Mouse (Mus musculus) embryonic facial prominence, embryonic 10.5 days (tissue): ENCODE measurements at regions not wholly inside any gene's neighbourhood (a gene's known extent, or its start where the extent isn't known, plus 50 kb on each side); places are given as distances from the start of the nearest gene placed in this dataset.
"Not testable (repeated sequence)": the region's sequence is repeated elsewhere in the genome, so short reads cannot be mapped to it uniquely, and the experiment has no call there.

Experiments
- DNase-seq: peaks from one replicate; pipeline ENCODE4 v3.0.0-alpha.2; 2017; ENCODE audit warnings: low spot score
- H3K27ac ChIP-seq: fragments of 300-500 bp; sonication (generic); replicated peaks from 2 replicates; pipeline ENCODE4 v1.5.1; 2016; ENCODE audit warnings: mild to moderate bottlenecking
- H3K27me3 ChIP-seq: fragments of 300-500 bp; sonication (generic); replicated peaks from 2 replicates; pipeline ENCODE4 v1.6.1; 2016; ENCODE audit warnings: low read depth, mild to moderate bottlenecking; ENCODE audit not compliant: poor library complexity, severe bottlenecking
- H3K36me3 ChIP-seq: fragments of 300-500 bp; sonication (generic); replicated peaks from 2 replicates; pipeline ENCODE4 v1.6.1; 2016; ENCODE audit warnings: mild to moderate bottlenecking, moderate library complexity
- H3K4me1 ChIP-seq: fragments of 300-500 bp; sonication (generic); 2 replicates; pipeline ENCODE4 v1.6.1; 2016
- H3K4me3 ChIP-seq: fragments of 300-500 bp; sonication (generic); 2 replicates; pipeline ENCODE4 v1.5.1; 2016; ENCODE audit warnings: mild to moderate bottlenecking, moderate library complexity
- H3K9me3 ChIP-seq: fragments of 300-500 bp; sonication (generic); 2 replicates; pipeline ENCODE4 v1.6.1; 2016; ENCODE audit warnings: mild to moderate bottlenecking
- WGBS: fragments of 180-500 bp; shearing (Covaris S2); methylation state at CpG from one replicate; pipeline ENCODE4 v1.1.7; 2016; 5-methylcytosine and 5-hydroxymethylcytosine counted together

DNA sequence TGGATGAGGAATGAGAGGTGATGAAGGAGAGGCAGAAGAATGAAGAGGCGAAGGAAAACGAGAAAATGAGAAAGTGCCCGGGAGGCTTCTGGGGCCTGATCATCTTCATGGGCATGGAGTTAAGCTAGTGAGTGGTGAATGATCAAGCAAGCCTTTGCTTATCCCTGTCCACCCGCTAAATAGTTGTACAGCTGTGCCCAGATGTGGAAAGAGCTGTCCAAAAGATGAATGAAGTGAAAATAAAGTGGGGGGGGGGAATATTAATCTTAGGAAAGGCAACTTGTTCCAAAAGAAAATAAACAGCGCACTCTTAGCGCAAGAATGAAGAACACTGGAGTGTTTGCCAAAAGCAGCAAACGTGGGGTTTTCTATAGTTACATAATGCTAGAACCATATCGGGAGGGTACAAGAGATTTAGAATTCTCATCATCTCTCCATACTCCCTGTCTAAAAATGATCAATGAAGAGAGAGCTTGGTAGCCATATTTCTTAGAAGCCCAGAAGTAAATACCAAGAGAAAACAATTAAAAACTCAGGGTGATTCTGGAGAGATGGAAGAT is 188.5 kb downstream of the Utp18 start:
- Histone ChIP-seq H3K36me3 (no peaks in the 10 kb centered on the region), H3K4me1 (no peaks in the 10 kb centered on the region), H3K27me3 (no peaks in the 10 kb centered on the region), H3K9me3 (no peaks in the 10 kb centered on the region), H3K4me3 (no peak overlapping the region), H3K27ac (no peak overlapping the region)
- no peak for DNase-seq
- 91% methylated on average over 8 of the region's 8 CpGs for WGBS

- no peaks in the 10 kb centered on the region for H3K27me3 ChIP-seq
- H3K36me3 ChIP-seq = no peaks in the 10 kb centered on the region
- H3K4me1 ChIP-seq = no peaks in the 10 kb centered on the region
- no peaks in the 10 kb centered on the region for H3K9me3 ChIP-seq
- 88% methylated on average over 12 of the region's 12 CpGs for WGBS
- DNase-seq = no peak
- H3K27ac ChIP-seq = no peak overlapping the region
- no peak overlapping the region for H3K4me3 ChIP-seq
These were observed 189.3 kb downstream of the Utp18 start for GRCm38 (mm10) chr11:93696096-93696890.

DNA sequence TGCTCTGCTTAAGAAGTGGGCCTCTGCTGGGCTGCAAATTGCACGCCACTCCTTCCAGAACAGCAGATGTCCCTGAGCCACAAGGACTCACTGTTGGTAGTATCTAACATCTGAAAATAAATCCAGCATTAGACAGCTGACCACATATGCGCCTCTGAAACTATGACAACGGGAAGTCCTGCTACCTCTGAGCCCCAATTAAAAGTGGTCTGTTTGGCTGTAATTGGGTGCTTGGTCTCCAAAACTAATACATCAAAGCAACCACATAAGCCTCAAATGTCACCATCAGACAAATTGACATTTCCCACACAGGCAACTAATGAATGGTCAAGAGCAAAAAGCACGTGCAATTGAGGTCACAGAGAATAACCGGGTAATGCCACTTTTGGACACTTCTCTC is 201.9 kb downstream of the Utp18 start:
- 80% methylated on average over 5 of the region's 5 CpGs for WGBS
- Histone ChIP-seq H3K36me3 (no peaks in the 10 kb centered on the region), H3K9me3 (no peaks in the 10 kb centered on the region), H3K27ac (no peak overlapping the region), H3K4me3 (no peak overlapping the region), H3K4me1 (no peaks in the 10 kb centered on the region), H3K27me3 (no peaks in the 10 kb centered on the region)
- DNase-seq = no peak

DNA sequence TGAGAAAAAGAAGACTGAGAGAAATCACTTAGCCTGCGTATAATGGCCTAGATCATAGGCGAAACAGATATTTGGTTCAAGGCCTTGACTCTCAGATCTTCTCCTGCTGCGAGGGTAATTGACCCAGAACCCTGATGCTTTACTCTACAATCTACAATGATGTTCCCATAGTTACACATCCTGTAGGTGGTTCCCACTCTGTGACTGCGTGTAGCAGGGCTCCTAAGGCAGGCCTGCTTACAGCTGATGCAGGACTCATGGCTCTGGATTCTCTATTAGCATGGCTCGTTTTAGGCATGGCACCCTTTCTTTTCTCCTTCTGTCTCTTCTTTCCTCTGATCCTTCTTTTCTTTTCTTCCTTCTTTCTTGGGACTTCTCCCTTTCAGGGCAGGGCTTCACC is 209.3 kb downstream of the Utp18 start:
- H3K27ac ChIP-seq = no peak overlapping the region
- H3K9me3 ChIP-seq = no peaks in the 10 kb centered on the region
- no peak for DNase-seq
- WGBS = 88% methylated on average over 5 of the region's 5 CpGs
- no peak overlapping the region for H3K4me3 ChIP-seq
- H3K4me1 ChIP-seq = no peaks in the 10 kb centered on the region
- H3K36me3 ChIP-seq = no peaks in the 10 kb centered on the region
- H3K27me3 ChIP-seq = no peaks in the 10 kb centered on the region

- no peak overlapping the region for H3K4me3 ChIP-seq
- H3K4me1 ChIP-seq = no peaks in the 10 kb centered on the region
- no peaks in the 10 kb centered on the region for H3K27me3 ChIP-seq
- no peaks in the 10 kb centered on the region for H3K9me3 ChIP-seq
- WGBS = 88% methylated on average over 3 of the region's 3 CpGs
- no peak for DNase-seq
- no peak overlapping the region for H3K27ac ChIP-seq
- H3K36me3 ChIP-seq = no peaks in the 10 kb centered on the region
These were observed 213.5 kb downstream of the Utp18 start for GRCm38 (mm10) chr11:93672025-93672424.

GRCm38 (mm10) chr11:93661657-93662056 is 223.9 kb downstream of the Utp18 start:
- no peaks in the 10 kb centered on the region for H3K4me1 ChIP-seq
- no peak for DNase-seq
- 45% methylated on average over 2 of the region's 2 CpGs for WGBS

GRCm38 (mm10) chr11:93660379-93660778 is 225.2 kb downstream of the Utp18 start:
- H3K4me3 ChIP-seq = no peak overlapping the region
- 92% methylated on average over 7 of the region's 7 CpGs for WGBS

More at GRCm38 (mm10) chr11:93661657-93662056, 223.9 kb downstream of the Utp18 start:
- Histone ChIP-seq H3K36me3 (no peaks in the 10 kb centered on the region), H3K27me3 (no peaks in the 10 kb centered on the region), H3K9me3 (no peaks in the 10 kb centered on the region), H3K4me3 (no peak overlapping the region), H3K27ac (no peak overlapping the region)

DNA sequence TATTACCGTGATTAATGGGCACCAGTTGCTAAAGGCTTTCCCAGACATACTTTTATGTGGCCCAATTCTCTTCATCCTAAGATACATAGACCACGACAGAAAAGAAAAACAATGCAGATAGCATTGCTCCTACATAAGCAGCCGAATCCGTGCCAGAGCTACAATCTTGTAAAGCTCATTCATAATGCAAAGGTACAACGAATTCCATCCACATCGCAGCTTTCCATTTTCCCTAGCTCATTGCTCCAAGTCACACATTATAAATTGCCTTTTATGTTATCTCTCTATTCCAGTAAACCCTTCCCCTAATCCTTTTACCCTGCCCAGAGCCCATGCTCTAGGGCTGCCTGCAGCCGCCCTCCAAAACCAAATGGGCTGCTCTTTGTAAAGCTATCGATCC is 226.8 kb downstream of the Utp18 start:
- Histone ChIP-seq H3K4me1 (0 out of 2 replicates have a peak, but pooled peaks cover 6% of the 10 kb centered on the region), H3K9me3 (no peaks in the 10 kb centered on the region), H3K36me3 (no peaks in the 10 kb centered on the region), H3K27me3 (no peaks in the 10 kb centered on the region), H3K27ac (no peak overlapping the region), H3K4me3 (no peak overlapping the region)
- 85% methylated on average over 8 of the region's 8 CpGs for WGBS
- no peak for DNase-seq

More at GRCm38 (mm10) chr11:93660379-93660778, 225.2 kb downstream of the Utp18 start:
- Histone ChIP-seq H3K27me3 (no peaks in the 10 kb centered on the region), H3K27ac (no peak overlapping the region), H3K36me3 (no peaks in the 10 kb centered on the region), H3K4me1 (0 out of 2 replicates have a peak, but pooled peaks cover 5% of the 10 kb centered on the region), H3K9me3 (no peaks in the 10 kb centered on the region)
- DNase-seq = no peak

- H3K9me3 ChIP-seq = no peaks in the 10 kb centered on the region
- H3K4me3 ChIP-seq = no peak overlapping the region
- H3K27ac ChIP-seq = no peak overlapping the region
- DNase-seq = peak; percentile 9
- no peaks in the 10 kb centered on the region for H3K36me3 ChIP-seq
- 67% methylated on average over 9 of the region's 9 CpGs for WGBS
- 0 out of 2 replicates have a peak, but pooled peaks cover 6% of the 10 kb centered on the region for H3K4me1 ChIP-seq
- no peaks in the 10 kb centered on the region for H3K27me3 ChIP-seq
These were observed 229.8 kb downstream of the Utp18 start for GRCm38 (mm10) chr11:93655602-93656239.

DNA sequence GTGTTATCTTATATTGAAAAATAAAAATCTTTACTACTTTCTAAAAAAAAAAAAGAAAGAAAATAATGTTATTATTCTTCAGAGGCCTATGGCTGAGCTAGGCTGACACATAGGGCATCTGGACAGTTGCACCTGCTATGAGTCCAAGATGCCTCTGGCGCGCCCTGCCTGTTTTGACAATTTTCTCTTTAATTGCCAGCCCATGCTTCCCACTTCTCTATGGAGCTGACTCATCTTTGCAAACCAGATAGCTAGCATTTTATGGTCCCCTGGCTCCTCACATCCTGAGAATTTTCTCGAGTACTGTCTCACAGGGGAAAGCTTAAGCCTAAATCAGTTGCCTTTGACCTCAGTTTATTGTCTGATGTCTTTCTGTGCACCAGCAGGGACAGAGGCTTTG is 232.2 kb downstream of the Utp18 start:
- no peaks in the 10 kb centered on the region for H3K36me3 ChIP-seq
- H3K27me3 ChIP-seq = no peaks in the 10 kb centered on the region
- no peak overlapping the region for H3K4me3 ChIP-seq
- 0 out of 2 replicates have a peak, but pooled peaks cover 6% of the 10 kb centered on the region for H3K4me1 ChIP-seq
- no peak for DNase-seq
- WGBS = 89% methylated on average over 3 of the region's 3 CpGs
- H3K9me3 ChIP-seq = no peaks in the 10 kb centered on the region
- H3K27ac ChIP-seq = no peak overlapping the region

DNA sequence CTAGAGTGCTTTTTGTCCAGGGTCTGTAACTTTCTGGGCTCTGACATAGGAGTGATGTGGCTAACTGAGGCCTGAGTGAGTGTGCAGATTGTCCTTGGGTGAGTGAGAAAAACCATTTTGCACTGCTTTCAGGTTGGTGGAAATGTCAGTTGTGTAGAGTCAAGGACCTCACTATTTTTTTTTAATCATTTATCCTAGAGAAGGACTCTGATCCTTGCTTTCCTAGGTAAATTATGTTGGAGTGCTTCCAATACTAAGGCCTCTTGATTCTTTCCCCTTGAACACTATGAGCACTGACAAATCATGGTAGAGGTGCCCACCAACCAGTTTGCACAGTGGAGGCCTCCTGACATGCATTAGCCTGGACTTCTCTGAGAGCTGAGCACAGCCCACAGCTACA is 233.6 kb downstream of the Utp18 start:
- H3K4me1 ChIP-seq, H3K9me3 ChIP-seq, H3K36me3 ChIP-seq, H3K27ac ChIP-seq, H3K27me3 ChIP-seq, DNase-seq, H3K4me3 ChIP-seq: not testable (repeated sequence)
